Mouse (Mus musculus) erythroid progenitor cell, adult 5-6 weeks (primary cell): Measurements from ENCODE around the gene Dnah14. TPM values are rescaled to one million over a fixed set of nuclear protein-coding genes. Genes with fewer than 3 reads are reported as not detected.
A peak's percentile ranks its signal among the peaks of the same experiment; 100 is the strongest.

ENCODE experiments used
- ATAC-seq: replicated peaks from 2 replicates; pipeline ENCODE4 v1.8.0; 2016; ENCODE audit warnings: moderate number of reproducible peaks, mild to moderate bottlenecking, moderate TSS enrichment, inconsistent platforms; ENCODE audit not compliant: poor library complexity, low FRiP score, severe bottlenecking
- total RNA-seq, 2 experiments: library from RNA; stranded (forward) in 1 of 2; stranded (reverse) in 1 of 2; fragments of 150-400 nt in 1 of 2; fragments of 186-747, 209-891 nt in 1 of 2; gene quantifications; 2 replicates each; pipeline versions ENCODE4 v1.2.3 to v1.2.4; 2015 to 2017; ENCODE audit warnings: low replicate concordance in 2 of 2

The Dnah14 gene
- total RNA-seq, 2 experiments from 2014 or later = 3.4 TPM; not detected in 1

GRCm38 (mm10) chr1:181583152-181583551 is 6.8 kb downstream of the Dnah14 start:
- ATAC-seq = no peak

- ATAC-seq = no peak
Observed at GRCm38 (mm10) chr1:181589116-181589515, 12.8 kb downstream of the Dnah14 start.

- no peak for ATAC-seq
Observed at GRCm38 (mm10) chr1:181599376-181599775, 23.0 kb downstream of the Dnah14 start.

GRCm38 (mm10) chr1:181611118-181611517 is 34.8 kb downstream of the Dnah14 start:
- ATAC-seq = no peak

GRCm38 (mm10) chr1:181615866-181616491 is 39.6 kb downstream of the Dnah14 start:
- peak; percentile 52 for ATAC-seq

- no peak for ATAC-seq
Observed at GRCm38 (mm10) chr1:181617332-181617731, 41.0 kb downstream of the Dnah14 start.

- no peak for ATAC-seq
Observed at GRCm38 (mm10) chr1:181623149-181623680, 46.9 kb downstream of the Dnah14 start.

GRCm38 (mm10) chr1:181624876-181625275 is 48.5 kb downstream of the Dnah14 start:
- ATAC-seq = no peak

GRCm38 (mm10) chr1:181628276-181628675 is 51.9 kb downstream of the Dnah14 start:
- no peak for ATAC-seq

- no peak for ATAC-seq
Observed at GRCm38 (mm10) chr1:181631371-181631770, 55.0 kb downstream of the Dnah14 start.

GRCm38 (mm10) chr1:181637997-181638713 is 61.8 kb downstream of the Dnah14 start:
- no peak for ATAC-seq

- no peak for ATAC-seq
Observed at GRCm38 (mm10) chr1:181640383-181640782, 64.0 kb downstream of the Dnah14 start.

- no peak for ATAC-seq
Observed at GRCm38 (mm10) chr1:181647467-181647866, 71.1 kb downstream of the Dnah14 start.

- no peak for ATAC-seq
Observed at GRCm38 (mm10) chr1:181653481-181653880, 77.1 kb downstream of the Dnah14 start.

GRCm38 (mm10) chr1:181656421-181656820 is 80.1 kb downstream of the Dnah14 start:
- ATAC-seq = no peak

GRCm38 (mm10) chr1:181666801-181667200 is 90.4 kb downstream of the Dnah14 start:
- no peak for ATAC-seq

- ATAC-seq = no peak
Observed at GRCm38 (mm10) chr1:181694729-181695498, 118.6 kb downstream of the Dnah14 start.

- no peak for ATAC-seq
Observed at GRCm38 (mm10) chr1:181728707-181729106, 152.3 kb downstream of the Dnah14 start.

- no peak for ATAC-seq
Observed at GRCm38 (mm10) chr1:181733517-181733916, 157.2 kb downstream of the Dnah14 start.

- no peak for ATAC-seq
Observed at GRCm38 (mm10) chr1:181740259-181740658, 163.9 kb downstream of the Dnah14 start.
